Mouse (Mus musculus): ENCODE results near the gene Lrrc8b.

GRCm38 (mm10) chr5:105439608-105440007 is 24.0 kb downstream of the Lrrc8b start:
- TF ChIP-seq CTCF (conservative IDR thresholded peaks at IDR 0.05; ENCODE audit: insufficient read depth, insufficient read length, low read depth, low read length), result no peak
- TF ChIP-seq POLR2A (IDR thresholded peaks at IDR 0.05; ENCODE audit: low read depth, low read length), result no peak

Measured in kidney, adult 2 months (tissue).